Mouse (Mus musculus) liver, embryonic 11.5 days (tissue): Measurements from ENCODE around the gene Pla2r1. TPM values are rescaled to one million over a fixed set of nuclear protein-coding genes. Genes with fewer than 3 reads are reported as not detected.

Experiments used
- ATAC-seq: fragments of 200-750 bp; cut with Nextera tagmentation; replicated peaks from 2 replicates; pipeline ENCODE4 v1.8.0; 2017; ENCODE audit warnings: moderate number of reproducible peaks, mild to moderate bottlenecking, moderate TSS enrichment, moderate library complexity; ENCODE audit not compliant: low FRiP score
- DNase-seq: peaks from one replicate; pipeline ENCODE4 v3.0.0-alpha.2; 2017; ENCODE audit warnings: low spot score
- H3K27ac ChIP-seq: fragments of 300-500 bp; sonication (generic); 2 replicates; pipeline ENCODE4 v1.5.1; 2014; ENCODE audit warnings: mild to moderate bottlenecking, low read depth, low read length, control low read depth
- H3K27me3 ChIP-seq: fragments of 300-500 bp; sonication (generic); replicated peaks from 2 replicates; pipeline ENCODE4 v1.6.1; 2014; ENCODE audit warnings: low read length, mixed read lengths; ENCODE audit not compliant: control insufficient read depth, insufficient read depth
- H3K36me3 ChIP-seq: fragments of 300-500 bp; sonication (generic); 2 replicates; pipeline ENCODE4 v1.6.1; 2014; ENCODE audit warnings: mild to moderate bottlenecking, low read length, moderate library complexity, mixed read lengths; ENCODE audit not compliant: control insufficient read depth, insufficient read depth
- H3K4me1 ChIP-seq: fragments of 300-500 bp; sonication (generic); replicated peaks from 2 replicates; pipeline ENCODE4 v1.6.1; 2014; ENCODE audit warnings: low read length, mixed read lengths; ENCODE audit not compliant: control insufficient read depth, insufficient read depth
- H3K4me2 ChIP-seq: fragments of 300-500 bp; sonication (generic); 2 replicates; pipeline ENCODE4 v1.6.1; 2014; ENCODE audit warnings: mild to moderate bottlenecking, control low read depth, moderate library complexity
- H3K4me3 ChIP-seq: fragments of 300-500 bp; sonication (generic); 2 replicates; pipeline ENCODE4 v1.5.1; 2014; ENCODE audit warnings: low read depth, low read length, control low read depth
- H3K9ac ChIP-seq: fragments of 300-500 bp; sonication (generic); 2 replicates; pipeline ENCODE4 v1.6.1; 2014; ENCODE audit warnings: low read depth, low read length, control low read depth
- H3K9me3 ChIP-seq: fragments of 300-500 bp; sonication (generic); 2 replicates; pipeline ENCODE4 v1.6.1; 2016; ENCODE audit warnings: low read length, inconsistent platforms, mixed read lengths; ENCODE audit not compliant: control insufficient read depth
- WGBS: fragments of 180-500 bp; shearing (Covaris S2); extraction: QIAGEN DNeasy Blood & Tissue Kit; methylation state at CpG from one replicate; pipeline ENCODE4 v1.1.7; 2014; 5-methylcytosine and 5-hydroxymethylcytosine counted together
- polyA plus RNA-seq: library from polyadenylated mRNA; unstranded; fragments of >200 nt; fragmentation: Nextera tagmentation; extraction: Ambion mirVana; gene quantifications from 2 replicates; pipeline ENCODE4 v1.2.1, GENCODE M21; 2014

Gene Pla2r1
- polyA plus RNA-seq, 1 experiment from 2014 or later: 0.58 TPM

DNA sequence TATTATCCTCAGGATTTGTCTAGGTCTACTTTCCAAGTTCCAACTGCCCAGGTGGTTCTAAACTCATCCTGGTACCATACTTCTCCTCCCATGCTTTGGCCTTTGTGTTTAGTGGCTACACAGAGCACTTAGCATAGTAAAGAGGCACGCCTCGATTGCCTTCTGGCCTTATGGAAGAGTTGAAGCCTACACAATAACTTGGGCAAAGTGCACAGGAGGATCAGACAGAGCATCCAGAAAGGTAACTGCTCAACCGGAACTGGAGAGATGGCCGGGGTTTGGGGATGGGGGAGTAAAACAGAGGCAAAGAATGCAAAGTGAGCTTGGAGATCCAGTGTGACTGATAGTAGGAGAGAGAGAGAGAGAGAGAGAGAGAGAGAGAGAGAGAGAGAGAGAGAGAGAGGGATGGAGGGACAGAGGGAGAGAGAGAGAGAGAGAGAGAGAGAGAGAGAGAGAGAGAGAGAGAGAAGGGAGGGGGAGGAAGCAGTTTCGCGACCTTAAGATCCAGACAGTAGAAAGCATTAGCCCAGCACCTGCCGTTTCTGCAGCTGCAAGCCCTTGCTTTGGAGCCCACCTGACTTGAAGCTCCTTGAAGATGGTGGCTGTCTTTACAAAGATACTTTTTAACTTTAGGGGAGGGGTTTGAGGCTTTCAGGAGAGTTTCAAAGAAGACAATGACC is 168.9 kb downstream of the Pla2r1 start:
- H3K4me2 ChIP-seq: no peak overlapping the region
- H3K9ac ChIP-seq: no peak overlapping the region
- no peaks in the 10 kb centered on the region; the same call in 1 of the 2 replicates for H3K4me1 ChIP-seq
- ATAC-seq (no peak), DNase-seq (no peak)
- no peak overlapping the region for H3K4me3 ChIP-seq
- 44% methylated on average over 7 of the region's 7 CpGs for WGBS
- no peaks in the 10 kb centered on the region for H3K9me3 ChIP-seq
- H3K27ac ChIP-seq: no peak overlapping the region
- H3K36me3 ChIP-seq: no peaks in the 10 kb centered on the region
- 0 out of 2 replicates have a peak, but pooled peaks cover 3% of the 10 kb centered on the region for H3K27me3 ChIP-seq

DNA sequence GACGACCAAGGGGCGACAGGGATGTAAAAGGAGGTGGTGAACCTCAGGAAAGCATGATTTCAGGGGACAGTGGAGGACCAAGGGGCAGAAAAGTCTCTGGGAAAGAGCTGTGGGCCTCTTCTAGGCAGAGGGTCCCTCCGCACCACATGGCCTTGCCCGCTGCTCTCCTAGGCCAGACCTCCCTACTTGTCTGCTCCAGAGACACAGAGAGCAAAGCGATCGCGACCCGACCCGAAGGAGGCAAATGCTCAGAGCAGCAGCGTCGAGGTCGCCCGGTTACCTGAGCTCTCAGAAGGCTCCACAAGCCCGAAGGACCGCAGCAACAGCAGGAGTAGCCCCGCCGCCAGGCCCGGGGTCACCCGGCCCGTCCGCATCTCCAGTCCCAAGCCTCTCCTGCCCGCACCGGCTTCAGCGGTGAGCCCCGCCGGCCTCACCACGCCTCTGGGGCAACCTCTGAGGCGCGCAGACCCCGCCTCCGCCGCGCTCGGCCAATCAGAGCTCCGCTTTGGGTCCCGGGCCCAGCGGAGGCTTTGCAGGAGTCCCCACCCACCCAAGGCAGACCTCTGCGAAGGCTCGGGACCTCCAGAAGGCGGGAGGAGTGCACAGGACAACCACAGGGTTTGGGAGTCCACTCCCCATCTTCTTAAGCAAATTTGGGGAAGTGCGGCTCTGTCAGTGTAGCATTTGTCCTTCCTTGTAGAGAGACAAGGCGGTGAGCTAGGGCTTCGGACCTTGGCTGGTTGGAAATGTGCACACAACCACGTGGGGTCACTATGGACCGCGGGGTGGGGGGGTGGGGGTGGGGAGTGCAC is 170.0 kb downstream of the Pla2r1 start, which contains the start of gene Ly75:
TSS of gene Ly75 (minus strand) at position 446 of the 812 bp plus-strand sequence.
- peak; percentile 97 for ATAC-seq

DNA sequence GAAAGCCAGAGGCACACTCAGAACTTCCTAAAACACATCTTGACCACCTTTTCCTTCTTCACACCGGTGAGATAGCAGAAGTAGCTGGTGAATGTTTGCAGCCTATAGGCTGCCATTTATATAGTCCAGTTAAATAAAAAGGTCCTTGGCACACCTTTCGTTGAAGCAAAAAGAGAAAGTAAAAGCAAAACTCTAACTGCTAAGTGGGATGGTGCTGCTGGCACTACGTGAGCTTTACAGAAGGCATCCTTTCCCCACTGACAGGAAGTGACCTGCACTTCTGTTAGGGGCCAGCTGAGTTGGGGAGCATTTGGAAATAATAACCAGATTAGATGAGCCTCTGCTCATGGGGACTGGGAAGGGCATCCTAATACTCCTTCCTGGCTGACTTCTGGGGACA is 170.8 kb downstream of the Pla2r1 start:
- Histone ChIP-seq H3K4me1 (no peaks in the 10 kb centered on the region; the same call in 1 of the 2 replicates), H3K4me2 (peak overlapping the region; percentile 89), H3K9me3 (no peaks in the 10 kb centered on the region), H3K36me3 (no peaks in the 10 kb centered on the region), H3K9ac (peak overlapping the region; percentile 60; the same call in 1 of the 2 replicates), H3K4me3 (peak overlapping the region; percentile 62), H3K27me3 (0 out of 2 replicates have a peak, but pooled peaks cover 3% of the 10 kb centered on the region), H3K27ac (no peak overlapping the region)
- ATAC-seq (no peak), DNase-seq (no peak)
- 51% methylated on average over 3 of the region's 3 CpGs for WGBS

More for the DNA sequence above, 170.0 kb downstream of the Pla2r1 start, which contains the start of gene Ly75:
- Histone ChIP-seq H3K9ac (peak within 1 kb of the TSS; percentile 60), H3K4me2 (peak within 1 kb of the TSS; percentile 89), H3K36me3 (no peaks in the 10 kb centered on the region), H3K27ac (no peak within 1 kb of the TSS), H3K4me1 (no peaks in the 10 kb centered on the region; the same call in 1 of the 2 replicates), H3K9me3 (no peaks in the 10 kb centered on the region), H3K4me3 (peak within 1 kb of the TSS; percentile 62), H3K27me3 (0 out of 2 replicates have a peak, but pooled peaks cover 3% of the 10 kb centered on the region)
- peak; percentile 86 for DNase-seq
- WGBS: 2% methylated on average over 46 of the region's 46 CpGs

DNA sequence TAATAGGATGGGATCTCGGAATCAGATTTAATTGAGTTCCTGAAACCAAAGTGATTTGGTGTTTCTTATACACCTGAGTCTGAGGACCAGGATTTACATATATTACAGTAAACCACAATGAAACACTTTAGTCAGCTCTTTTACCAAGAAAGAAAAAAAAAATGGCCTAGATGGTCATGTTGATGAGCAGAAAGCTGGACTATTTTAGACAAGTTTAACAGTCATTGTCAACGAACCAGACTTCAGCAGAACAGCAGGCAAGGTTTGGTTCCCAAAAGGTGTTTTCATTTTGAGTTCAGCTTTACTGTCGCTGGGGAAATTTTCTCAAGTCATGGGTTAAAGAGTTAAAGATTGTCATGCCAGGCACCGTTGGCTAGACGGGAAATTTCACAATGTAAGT is 175.8 kb downstream of the Pla2r1 start:
- Histone ChIP-seq H3K36me3 (no peaks in the 10 kb centered on the region), H3K27me3 (no peaks in the 10 kb centered on the region), H3K4me2 (no peak overlapping the region), H3K9ac (no peak overlapping the region), H3K4me1 (no peaks in the 10 kb centered on the region), H3K9me3 (no peaks in the 10 kb centered on the region), H3K27ac (no peak overlapping the region), H3K4me3 (no peak overlapping the region)
- no peak for ATAC-seq
- no peak for DNase-seq
- WGBS: 82% methylated on average over 5 of the region's 5 CpGs

- WGBS: 90% methylated on average over 15 of the region's 15 CpGs
- ATAC-seq: no peak
These were observed 177.4 kb downstream of the Pla2r1 start for GRCm38 (mm10) chr2:60375608-60376107.

DNA sequence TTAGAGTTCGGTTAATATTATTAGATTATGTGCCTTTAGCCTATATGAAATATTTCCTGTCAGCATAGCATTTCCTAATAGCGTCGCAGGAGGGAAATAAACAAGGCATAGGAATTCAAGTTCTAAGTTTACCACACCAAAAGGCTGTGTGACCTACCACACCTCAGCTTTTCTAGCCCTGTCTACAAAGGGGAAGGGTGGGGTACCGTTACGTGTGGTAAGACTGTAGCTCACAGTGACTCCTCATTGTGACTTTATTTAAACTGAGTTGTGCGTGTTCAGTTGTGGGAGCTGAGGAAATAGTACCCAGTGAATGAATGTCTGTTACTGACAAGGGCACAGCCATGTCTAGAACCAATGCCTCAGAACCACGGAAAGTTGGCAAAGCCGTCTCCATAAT is 178.0 kb downstream of the Pla2r1 start:
- H3K4me2 ChIP-seq: no peak overlapping the region
- no peaks in the 10 kb centered on the region for H3K27me3 ChIP-seq
- WGBS: 88% methylated on average over 8 of the region's 8 CpGs
- H3K9me3 ChIP-seq: no peaks in the 10 kb centered on the region
- no peak overlapping the region for H3K27ac ChIP-seq
- H3K36me3 ChIP-seq: no peaks in the 10 kb centered on the region
- no peak for ATAC-seq
- H3K4me3 ChIP-seq: no peak overlapping the region
- no peak for DNase-seq
- no peaks in the 10 kb centered on the region for H3K4me1 ChIP-seq
- no peak overlapping the region for H3K9ac ChIP-seq

More at GRCm38 (mm10) chr2:60375608-60376107, 177.4 kb downstream of the Pla2r1 start:
- H3K27ac ChIP-seq: no peak overlapping the region
- no peaks in the 10 kb centered on the region for H3K36me3 ChIP-seq
- H3K4me2 ChIP-seq: no peak overlapping the region
- H3K27me3 ChIP-seq: no peaks in the 10 kb centered on the region
- H3K9ac ChIP-seq: no peak overlapping the region
- no peak overlapping the region for H3K4me3 ChIP-seq
- H3K4me1 ChIP-seq: no peaks in the 10 kb centered on the region
- DNase-seq: no peak
- no peaks in the 10 kb centered on the region for H3K9me3 ChIP-seq

DNA sequence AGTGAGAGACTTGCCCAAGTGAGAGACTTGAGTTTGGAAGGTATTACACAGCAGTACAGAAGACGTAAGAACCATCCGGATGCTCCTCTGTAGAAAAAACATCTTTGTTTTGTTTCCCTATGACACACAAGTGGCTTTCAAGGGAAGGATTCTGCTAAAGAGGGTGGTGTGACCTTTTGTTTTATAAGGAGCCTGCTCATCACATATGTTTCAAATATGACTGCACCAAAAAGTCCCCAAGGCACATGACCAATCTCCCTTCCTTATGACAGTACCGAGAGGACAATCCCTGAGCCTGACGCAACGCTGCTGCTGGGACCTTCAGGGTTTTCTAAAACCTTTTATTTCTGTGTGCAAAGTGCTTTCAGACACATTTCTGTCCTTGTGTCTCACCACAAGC is 182.9 kb downstream of the Pla2r1 start:
- no peak for DNase-seq
- no peak overlapping the region for H3K9ac ChIP-seq
- no peak overlapping the region for H3K4me3 ChIP-seq
- no peak overlapping the region for H3K27ac ChIP-seq
- H3K27me3 ChIP-seq: no peaks in the 10 kb centered on the region
- no peak overlapping the region for H3K4me2 ChIP-seq
- H3K9me3 ChIP-seq: no peaks in the 10 kb centered on the region
- no peaks in the 10 kb centered on the region for H3K36me3 ChIP-seq
- no peaks in the 10 kb centered on the region for H3K4me1 ChIP-seq
- no peak for ATAC-seq
- WGBS: 93% methylated on average over 5 of the region's 5 CpGs

GRCm38 (mm10) chr2:60369454-60369853 is 183.7 kb downstream of the Pla2r1 start:
- no peak overlapping the region for H3K4me2 ChIP-seq
- no peaks in the 10 kb centered on the region for H3K4me1 ChIP-seq
- H3K9me3 ChIP-seq: no peaks in the 10 kb centered on the region
- no peak overlapping the region for H3K9ac ChIP-seq
- H3K4me3 ChIP-seq: no peak overlapping the region
- DNase-seq (no peak), ATAC-seq (no peak)
- 81% methylated on average over 4 of the region's 4 CpGs for WGBS
- no peak overlapping the region for H3K27ac ChIP-seq
- H3K36me3 ChIP-seq: no peaks in the 10 kb centered on the region
- no peaks in the 10 kb centered on the region for H3K27me3 ChIP-seq
